Mouse (Mus musculus) neural tube, embryonic 12.5 days (tissue): ENCODE data around the gene Gm26938. TPM values are rescaled to one million over a fixed set of nuclear protein-coding genes. Genes with fewer than 3 reads are reported as not detected.
A peak's percentile ranks its signal among the peaks of the same experiment; 100 is the strongest.

ENCODE experiments used
- ATAC-seq: fragments of 200-750 bp; cut with Nextera tagmentation; 2 replicates; pipeline ENCODE4 v1.8.0; 2017; ENCODE audit warnings: low read depth, mild to moderate bottlenecking, moderate TSS enrichment, moderate library complexity; ENCODE audit not compliant: low FRiP score
- H3K27ac ChIP-seq: fragments of 300-500 bp; sonication (generic); 2 replicates; pipeline ENCODE4 v1.5.1; 2016
- H3K27me3 ChIP-seq: fragments of 300-500 bp; sonication (generic); replicated peaks from 2 replicates; pipeline ENCODE4 v1.6.1; 2016; ENCODE audit warnings: mild to moderate bottlenecking
- H3K36me3 ChIP-seq: fragments of 300-500 bp; sonication (generic); 2 replicates; pipeline ENCODE4 v1.6.1; 2016; ENCODE audit warnings: mild to moderate bottlenecking
- H3K4me1 ChIP-seq: fragments of 300-500 bp; sonication (generic); 2 replicates; pipeline ENCODE4 v1.6.1; 2016
- H3K4me2 ChIP-seq: fragments of 300-500 bp; sonication (generic); replicated peaks from 2 replicates; pipeline ENCODE4 v1.6.1; 2016; ENCODE audit warnings: mild to moderate bottlenecking
- H3K4me3 ChIP-seq: fragments of 300-500 bp; sonication (generic); 2 replicates; pipeline ENCODE4 v1.5.1; 2016
- H3K9ac ChIP-seq: fragments of 300-500 bp; sonication (generic); 2 replicates; pipeline ENCODE4 v1.6.1; 2016; ENCODE audit warnings: mild to moderate bottlenecking
- H3K9me3 ChIP-seq: fragments of 300-500 bp; sonication (generic); 2 replicates; pipeline ENCODE4 v1.6.1; 2016; ENCODE audit warnings: mild to moderate bottlenecking
- WGBS: fragments of 180-500 bp; shearing (Covaris S2); methylation state at CpG from one replicate; pipeline ENCODE4 v1.1.7; 2016; 5-methylcytosine and 5-hydroxymethylcytosine counted together
- polyA plus RNA-seq: library from polyadenylated mRNA; unstranded; fragments of >200 nt; fragmentation: Nextera tagmentation; extraction: Ambion mirVana; gene quantifications from 2 replicates; pipeline ENCODE4 v1.2.1, GENCODE M21; 2016

Gm26938 gene
- polyA plus RNA-seq, 1 experiment from 2014 or later, result not detected

DNA sequence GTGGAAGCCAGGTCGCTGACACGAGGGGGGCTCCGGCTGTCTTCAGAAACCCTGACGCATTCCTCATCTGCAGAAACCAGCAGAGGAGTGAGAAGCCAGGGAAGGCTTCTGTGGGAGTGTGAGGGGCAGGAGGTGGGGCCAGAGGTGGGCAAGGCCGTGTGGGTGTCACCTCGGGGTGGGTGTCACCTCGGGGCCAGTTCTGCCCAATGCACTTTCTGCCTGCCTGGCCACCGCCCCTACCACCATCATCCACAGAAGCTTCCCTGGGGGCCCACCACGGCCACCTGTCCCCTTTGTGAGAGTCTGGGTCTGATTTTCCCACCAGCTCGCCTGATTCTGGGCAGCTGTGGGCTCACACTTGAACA is 13.1 kb downstream of the Gm26938 start:
- Histone ChIP-seq H3K9ac (no peak overlapping the region), H3K27me3 (peaks cover 32% of the 10 kb centered on the region)

DNA sequence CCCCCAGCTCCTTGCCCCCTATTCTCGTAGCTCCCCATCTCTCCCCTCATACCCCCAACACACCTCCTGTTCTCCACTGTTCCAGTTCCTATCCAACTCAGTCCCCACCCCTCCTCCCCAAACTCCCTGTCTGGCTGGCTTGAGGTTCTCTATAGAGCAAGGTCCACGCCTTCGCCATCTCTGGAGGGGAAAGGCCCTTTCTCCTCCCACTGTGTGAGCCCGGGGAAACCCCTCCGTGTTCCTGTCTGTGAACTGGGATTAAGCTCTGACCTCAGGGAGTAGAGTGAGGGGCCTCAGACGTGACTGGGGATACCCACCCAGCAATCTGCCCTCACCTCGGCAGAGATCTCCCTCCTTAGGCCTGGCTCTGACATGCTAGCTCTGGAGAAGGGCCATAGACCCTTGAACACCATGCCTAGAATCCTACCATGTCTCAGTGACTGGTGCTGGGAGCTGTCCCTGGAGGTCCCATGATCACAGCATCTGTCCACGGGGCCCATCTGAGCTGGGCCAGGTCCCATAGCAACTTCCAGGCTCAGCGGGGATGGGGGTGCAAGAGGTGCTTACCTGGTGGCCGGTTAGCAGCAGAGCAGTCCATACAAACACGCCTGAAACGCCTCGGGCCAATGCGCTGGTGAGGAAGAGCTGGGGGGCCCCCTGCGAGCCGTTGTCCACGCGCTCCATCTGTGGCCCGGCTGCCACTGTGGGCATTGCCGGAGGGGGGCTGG is 13.6 kb downstream of the Gm26938 start:
- H3K27ac ChIP-seq, result no peak overlapping the region
- no peaks in the 10 kb centered on the region for H3K36me3 ChIP-seq
- H3K4me2 ChIP-seq, result no peak overlapping the region
- H3K4me1 ChIP-seq, result peaks cover 4% of the 10 kb centered on the region
- H3K4me3 ChIP-seq, result no peak overlapping the region
- no peak for ATAC-seq
- no peaks in the 10 kb centered on the region for H3K9me3 ChIP-seq
- 74% methylated on average over 20 of the region's 20 CpGs for WGBS
- H3K27me3 ChIP-seq, result peaks cover 32% of the 10 kb centered on the region
- H3K9ac ChIP-seq, result no peak overlapping the region

More for the DNA sequence above, 13.1 kb downstream of the Gm26938 start:
- H3K9me3 ChIP-seq, result no peaks in the 10 kb centered on the region
- H3K4me1 ChIP-seq, result peaks cover 4% of the 10 kb centered on the region
- no peak overlapping the region for H3K27ac ChIP-seq
- ATAC-seq, result no peak
- no peak overlapping the region for H3K4me2 ChIP-seq
- H3K4me3 ChIP-seq, result no peak overlapping the region
- no peaks in the 10 kb centered on the region for H3K36me3 ChIP-seq
- 46% methylated on average over 10 of the region's 10 CpGs for WGBS

DNA sequence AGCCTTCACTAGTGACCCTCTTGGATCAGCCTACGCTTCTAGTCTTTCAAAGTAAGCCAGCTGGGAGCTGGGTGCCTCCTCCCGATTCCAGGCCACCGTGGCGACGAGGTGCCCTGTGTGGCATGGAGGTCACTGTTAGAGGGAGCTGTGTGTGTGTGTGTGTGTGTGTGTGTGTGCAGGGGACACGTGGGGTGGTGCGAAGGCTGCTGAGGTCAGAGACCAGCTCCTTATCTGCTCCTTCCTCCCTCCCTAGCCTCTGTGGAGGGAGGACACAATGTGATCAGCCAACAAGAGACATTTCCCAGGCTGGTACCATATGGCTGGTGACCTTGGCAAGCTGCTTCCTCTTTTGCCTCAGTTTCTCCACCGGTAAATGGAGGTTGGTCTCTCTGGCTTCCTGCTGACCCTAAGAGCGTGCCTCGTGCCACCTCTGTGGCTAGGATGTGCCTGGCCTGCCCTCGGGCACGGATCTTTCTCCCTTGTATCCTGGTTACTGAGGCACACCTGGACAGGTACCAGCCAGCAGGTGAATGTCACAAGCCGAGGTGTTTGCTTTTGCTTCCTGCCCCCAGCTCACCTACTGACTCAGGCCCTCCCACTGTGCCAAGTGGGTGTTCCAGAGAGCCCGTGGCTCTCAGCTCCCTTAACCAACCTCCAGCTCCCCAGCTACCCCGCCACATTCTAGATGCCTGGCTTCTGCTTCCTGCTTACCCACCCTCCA is 14.4 kb downstream of the Gm26938 start:
- H3K9me3 ChIP-seq, result no peaks in the 10 kb centered on the region
- peaks cover 32% of the 10 kb centered on the region for H3K27me3 ChIP-seq

DNA sequence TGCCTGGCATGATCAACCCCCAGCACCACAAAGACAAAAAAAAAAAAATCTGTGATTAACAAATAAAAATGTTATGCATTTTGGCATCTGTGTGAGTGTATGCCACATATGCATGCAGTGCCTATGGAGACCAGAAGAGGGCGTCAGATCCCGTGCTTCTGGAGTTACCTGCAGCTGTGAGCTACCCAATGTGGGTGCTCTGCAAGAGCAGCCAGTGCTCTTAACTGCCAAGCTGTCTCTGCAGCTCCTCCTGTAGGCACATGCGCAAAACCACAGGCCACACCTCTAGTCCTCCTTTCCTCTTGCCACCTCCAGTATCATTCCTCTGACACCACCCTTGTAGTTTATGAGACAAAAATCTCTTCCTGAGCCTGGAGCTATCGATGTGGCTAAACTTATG is 16.8 kb downstream of the Gm26938 start:
- H3K4me1 ChIP-seq, result peaks cover 4% of the 10 kb centered on the region
- H3K36me3 ChIP-seq, result no peaks in the 10 kb centered on the region
- no peak overlapping the region for H3K9ac ChIP-seq
- H3K4me2 ChIP-seq, result no peak overlapping the region
- no peak for ATAC-seq
- no peaks in the 10 kb centered on the region for H3K9me3 ChIP-seq
- peaks cover 19% of the 10 kb centered on the region for H3K27me3 ChIP-seq
- WGBS, result 56% methylated on average over 4 of the region's 4 CpGs
- no peak overlapping the region for H3K4me3 ChIP-seq
- H3K27ac ChIP-seq, result no peak overlapping the region

More for the DNA sequence above, 14.4 kb downstream of the Gm26938 start:
- Histone ChIP-seq H3K9ac (no peak overlapping the region), H3K36me3 (no peaks in the 10 kb centered on the region), H3K4me2 (no peak overlapping the region), H3K4me1 (peaks cover 4% of the 10 kb centered on the region), H3K27ac (no peak overlapping the region), H3K4me3 (no peak overlapping the region)
- WGBS, result 80% methylated on average over 15 of the region's 15 CpGs
- no peak for ATAC-seq

DNA sequence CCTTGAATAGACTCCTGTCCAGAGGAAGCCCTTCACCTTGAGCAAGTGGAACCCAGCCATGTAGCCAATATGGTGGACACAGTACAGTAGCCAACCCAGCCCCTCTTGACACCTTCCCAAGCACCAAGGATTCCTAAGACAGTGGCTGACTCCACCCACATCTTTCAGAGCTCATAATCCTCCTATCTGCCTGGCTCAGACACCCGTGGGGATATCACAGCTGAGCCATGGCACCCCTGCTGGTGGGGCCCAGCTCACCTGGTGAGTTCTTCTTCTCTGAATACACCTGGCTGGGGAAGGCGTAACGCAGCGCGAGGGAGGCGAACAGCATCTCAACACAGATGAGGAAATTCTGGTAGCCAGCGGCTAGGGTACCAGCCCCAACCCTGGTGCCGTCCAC is 20.3 kb downstream of the Gm26938 start:
- Histone ChIP-seq H3K27me3 (no peaks in the 10 kb centered on the region), H3K27ac (no peak overlapping the region)

DNA sequence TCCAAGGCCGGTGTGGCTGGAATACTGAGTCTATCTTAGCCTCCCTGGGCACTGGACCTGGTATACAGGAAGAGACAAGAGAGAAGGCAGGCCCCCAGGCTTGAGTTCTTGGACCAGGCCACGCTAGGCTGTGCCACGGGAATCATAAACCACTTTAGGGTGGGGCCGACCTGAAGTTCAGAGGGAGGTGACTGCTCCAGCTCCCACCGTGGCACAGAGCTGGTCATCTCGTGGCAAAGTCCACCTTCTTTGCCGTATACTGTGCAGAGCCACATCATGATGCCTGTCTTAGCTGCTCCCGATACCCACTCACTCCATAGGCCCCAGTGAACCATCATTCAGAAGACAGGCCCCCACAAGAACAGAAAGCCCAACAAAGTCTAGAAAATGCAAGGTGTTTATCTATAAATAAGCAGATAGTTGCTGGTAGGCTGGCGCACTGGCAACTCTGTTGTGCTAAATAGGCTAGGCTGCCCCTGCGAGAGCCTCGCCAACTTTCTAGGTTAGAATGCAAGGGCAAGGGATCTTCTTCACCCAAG is 21.6 kb downstream of the Gm26938 start:
- Histone ChIP-seq H3K27ac (no peak overlapping the region), H3K9ac (no peak overlapping the region), H3K36me3 (peaks cover 22% of the 10 kb centered on the region), H3K27me3 (no peaks in the 10 kb centered on the region), H3K4me3 (no peak overlapping the region), H3K9me3 (no peaks in the 10 kb centered on the region), H3K4me2 (0 out of 2 replicates have a peak overlapping the region, but pooled peaks have one; percentile 43), H3K4me1 (peaks cover 14% of the 10 kb centered on the region)
- WGBS, result 90% methylated on average over 11 of the region's 11 CpGs
- ATAC-seq, result no peak

More for the DNA sequence above, 20.3 kb downstream of the Gm26938 start:
- 91% methylated on average over 8 of the region's 8 CpGs for WGBS
- Histone ChIP-seq H3K9me3 (no peaks in the 10 kb centered on the region), H3K4me1 (peaks cover 14% of the 10 kb centered on the region), H3K4me2 (no peak overlapping the region), H3K4me3 (no peak overlapping the region), H3K9ac (no peak overlapping the region), H3K36me3 (peaks cover 10% of the 10 kb centered on the region)
- ATAC-seq, result no peak

DNA sequence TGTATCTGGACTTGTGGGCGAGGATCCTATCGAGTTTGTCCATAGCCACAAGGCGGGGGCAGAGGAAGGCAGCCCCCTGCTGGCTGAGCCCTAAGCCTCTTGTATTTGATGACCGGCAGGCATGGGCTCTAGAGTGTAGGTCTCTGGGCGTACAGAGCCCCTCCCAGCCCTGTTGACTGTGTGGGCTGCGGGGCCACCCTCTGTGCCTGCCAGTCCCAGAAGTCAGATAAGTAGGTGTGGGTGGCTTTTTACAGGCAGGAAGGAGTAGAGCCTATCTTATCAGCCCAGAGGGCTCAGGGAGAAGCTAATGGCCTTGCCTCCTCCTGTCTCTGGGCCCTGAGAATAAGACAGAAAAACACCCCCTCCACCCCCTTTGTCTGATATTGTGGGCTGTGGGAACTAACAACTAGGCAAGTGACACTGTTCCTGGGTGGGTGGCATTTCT is 22.1 kb downstream of the Gm26938 start:
- H3K27ac ChIP-seq, result no peak overlapping the region
- WGBS, result 10% methylated on average over 6 of the region's 6 CpGs
- no peaks in the 10 kb centered on the region for H3K9me3 ChIP-seq
- H3K27me3 ChIP-seq, result no peaks in the 10 kb centered on the region; the same call in 1 of the 2 replicates
- no peak for ATAC-seq
- no peak overlapping the region for H3K9ac ChIP-seq
- H3K4me3 ChIP-seq, result no peak overlapping the region
- peak overlapping the region; percentile 43 for H3K4me2 ChIP-seq
- H3K4me1 ChIP-seq, result peaks cover 19% of the 10 kb centered on the region
- H3K36me3 ChIP-seq, result peaks cover 27% of the 10 kb centered on the region

DNA sequence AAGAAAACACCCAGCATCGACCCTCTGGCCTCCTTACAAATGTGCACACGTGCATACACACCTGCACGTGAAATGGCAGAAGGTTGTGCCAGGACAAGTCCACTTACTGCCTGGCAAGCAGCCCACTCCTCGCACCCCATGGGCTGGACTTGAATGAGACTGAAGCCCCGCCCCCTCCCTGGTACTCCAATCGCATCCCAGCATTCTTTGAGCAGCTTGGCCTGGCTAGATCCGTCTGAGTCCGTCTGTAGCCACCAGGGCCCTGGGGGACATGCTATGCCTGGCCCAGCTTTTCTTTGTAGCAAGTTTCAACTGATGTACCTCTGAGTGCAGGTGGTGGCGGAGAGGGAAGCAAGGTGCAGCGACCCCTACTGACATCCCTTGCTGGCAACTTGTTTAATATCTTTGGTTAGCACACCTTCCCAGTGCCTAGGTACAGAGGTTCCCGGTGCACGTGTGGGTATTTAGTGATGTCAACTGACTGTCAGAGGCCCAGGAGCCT is 22.6 kb downstream of the Gm26938 start:
- Histone ChIP-seq H3K4me1 (peaks cover 24% of the 10 kb centered on the region), H3K27me3 (no peaks in the 10 kb centered on the region; the same call in 1 of the 2 replicates), H3K36me3 (peaks cover 28% of the 10 kb centered on the region), H3K9ac (no peak overlapping the region), H3K27ac (no peak overlapping the region), H3K4me2 (peak overlapping the region; percentile 43), H3K9me3 (no peaks in the 10 kb centered on the region), H3K4me3 (no peak overlapping the region)
- ATAC-seq, result peak; percentile 70; the same call in 1 of the 2 replicates
- 9% methylated on average over 12 of the region's 12 CpGs for WGBS

- H3K4me2 ChIP-seq, result no peak overlapping the region
Observed at GRCm38 (mm10) chr5:139803165-139803564, 23.0 kb downstream of the Gm26938 start.

DNA sequence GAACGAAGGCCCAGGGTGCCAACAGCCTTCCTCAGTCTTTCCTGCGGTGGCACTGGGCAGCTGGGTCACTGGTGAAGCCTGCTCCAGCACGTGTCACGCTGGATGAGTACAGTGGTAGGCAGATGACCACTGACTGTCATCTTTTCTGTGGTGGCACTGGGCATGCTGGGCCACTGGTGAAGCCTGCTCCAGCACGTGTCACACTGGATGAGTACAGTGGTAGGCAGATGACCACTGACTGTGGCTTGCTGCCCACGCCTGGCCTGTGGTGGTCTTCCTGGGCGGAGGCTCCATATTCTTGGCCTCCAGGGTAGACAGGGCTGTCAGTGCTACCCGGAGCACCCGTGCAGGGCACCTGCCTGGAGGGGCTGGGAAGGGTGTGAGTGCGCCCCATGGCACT is 24.3 kb downstream of the Gm26938 start:
- ATAC-seq, result no peak
- Histone ChIP-seq H3K36me3 (peaks cover 28% of the 10 kb centered on the region), H3K9ac (no peak overlapping the region), H3K4me1 (peaks cover 42% of the 10 kb centered on the region), H3K9me3 (no peaks in the 10 kb centered on the region), H3K27ac (no peak overlapping the region), H3K4me3 (no peak overlapping the region), H3K27me3 (no peaks in the 10 kb centered on the region; the same call in 1 of the 2 replicates), H3K4me2 (no peak overlapping the region)
- whole genome bisulfite sequencing, result 91% methylated on average over 10 of the region's 10 CpGs

More at GRCm38 (mm10) chr5:139803165-139803564, 23.0 kb downstream of the Gm26938 start:
- ATAC-seq, result no peak
- H3K27ac ChIP-seq, result no peak overlapping the region
- H3K4me1 ChIP-seq, result peaks cover 29% of the 10 kb centered on the region
- 74% methylated on average over 8 of the region's 8 CpGs for WGBS
- H3K36me3 ChIP-seq, result peaks cover 28% of the 10 kb centered on the region
- no peaks in the 10 kb centered on the region for H3K9me3 ChIP-seq
- H3K9ac ChIP-seq, result no peak overlapping the region
- H3K27me3 ChIP-seq, result no peaks in the 10 kb centered on the region; the same call in 1 of the 2 replicates
- H3K4me3 ChIP-seq, result no peak overlapping the region

DNA sequence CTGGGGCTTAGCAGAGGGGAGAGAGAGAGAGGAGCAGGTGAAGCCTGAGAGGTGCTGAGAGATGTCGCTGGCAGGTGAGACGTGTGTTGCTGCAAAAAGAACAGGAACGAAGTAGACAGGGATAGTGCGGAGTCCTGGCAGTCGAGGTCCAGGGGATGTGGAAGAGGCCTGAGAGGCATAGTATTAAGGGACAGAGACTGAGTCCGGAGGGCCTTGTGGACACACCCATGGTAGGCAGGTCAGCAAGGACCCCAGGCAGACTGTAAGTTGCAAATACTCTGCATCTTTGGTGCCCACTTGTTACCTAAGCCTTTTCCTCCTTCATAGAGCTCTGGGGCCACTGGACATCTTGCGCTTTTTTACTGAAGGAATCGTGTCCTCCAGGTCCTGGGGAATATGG is 25.0 kb downstream of the Gm26938 start:
- ATAC-seq, result no peak
- Histone ChIP-seq H3K27ac (no peak overlapping the region), H3K4me2 (no peak overlapping the region), H3K4me1 (peaks cover 48% of the 10 kb centered on the region), H3K9me3 (no peaks in the 10 kb centered on the region), H3K4me3 (no peak overlapping the region), H3K36me3 (peaks cover 28% of the 10 kb centered on the region), H3K9ac (no peak overlapping the region), H3K27me3 (no peaks in the 10 kb centered on the region; the same call in 1 of the 2 replicates)
- 94% methylated on average over 8 of the region's 8 CpGs for WGBS
